Mouse (Mus musculus): ENCODE results near the gene 5430427O19Rik. TPM values are rescaled to one million over a fixed set of nuclear protein-coding genes. Genes with fewer than 3 reads are reported as not detected.

5430427O19Rik gene
- under 1 TPM; 0.22 TPM for total RNA-seq (2021)

DNA sequence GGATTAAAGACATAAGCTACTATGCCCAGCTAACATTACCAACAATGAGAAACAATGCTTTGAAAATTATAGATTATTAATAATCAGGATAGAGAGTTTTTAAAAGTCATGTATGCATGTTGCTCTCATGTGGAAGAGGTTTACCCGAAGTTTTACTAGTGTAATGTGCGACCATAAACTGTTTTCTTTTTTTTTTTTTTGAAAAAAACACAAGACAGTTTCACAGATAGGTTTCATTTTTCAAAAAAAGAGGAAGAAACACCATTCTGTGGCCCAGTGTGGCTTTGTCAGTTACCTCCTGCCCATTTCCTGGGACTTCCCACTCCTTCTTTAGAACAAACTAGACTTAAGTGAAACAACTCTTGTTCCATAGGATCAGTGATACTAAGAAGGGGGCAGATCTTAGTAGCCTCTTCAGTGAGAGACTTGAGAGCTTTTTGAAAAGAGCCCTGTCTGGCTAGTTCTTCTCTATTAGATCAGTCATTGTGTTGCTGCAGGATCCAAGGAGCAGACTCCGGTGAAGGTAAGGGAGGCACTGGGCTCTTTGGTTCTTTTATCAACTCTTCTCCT, at the start of gene 5430427O19Rik:
TSS of gene 5430427O19Rik (plus strand) at position 441 of the 570 bp plus-strand sequence.
- intact Hi-C loops (cut with DNase I): no loop called here
- DNase-seq: no peak

- DNase-seq: no peak
- intact Hi-C loops (cut with DNase I): no loop called here
Observed at GRCm38 (mm10) chrX:85827719-85828453, 42.3 kb upstream of the 5430427O19Rik start.

- DNase-seq: no peak
- intact Hi-C loops (cut with DNase I): no loop called here
Observed at GRCm38 (mm10) chrX:85829000-85829399, 41.2 kb upstream of the 5430427O19Rik start.

GRCm38 (mm10) chrX:85839174-85839573, 31.0 kb upstream of the 5430427O19Rik start:
- intact Hi-C loops (cut with DNase I): no loop called here
- DNase-seq: no peak

- intact Hi-C loops (cut with DNase I): no loop called here
Observed at GRCm38 (mm10) chrX:85855938-85856337, 14.2 kb upstream of the 5430427O19Rik start.

GRCm38 (mm10) chrX:85857169-85857568, 13.0 kb upstream of the 5430427O19Rik start:
- DNase-seq: no peak
- intact Hi-C loops (cut with DNase I): no loop called here

More at GRCm38 (mm10) chrX:85855938-85856337, 14.2 kb upstream of the 5430427O19Rik start:
- DNase-seq: no peak

- DNase-seq: no peak
- intact Hi-C loops (cut with DNase I): no loop called here
Observed at GRCm38 (mm10) chrX:85868079-85868478, 2.1 kb upstream of the 5430427O19Rik start.

GRCm38 (mm10) chrX:85871371-85872056, 1.4 kb downstream of the 5430427O19Rik start:
- intact Hi-C loops (cut with DNase I): no loop called here
- DNase-seq: no peak

DNA sequence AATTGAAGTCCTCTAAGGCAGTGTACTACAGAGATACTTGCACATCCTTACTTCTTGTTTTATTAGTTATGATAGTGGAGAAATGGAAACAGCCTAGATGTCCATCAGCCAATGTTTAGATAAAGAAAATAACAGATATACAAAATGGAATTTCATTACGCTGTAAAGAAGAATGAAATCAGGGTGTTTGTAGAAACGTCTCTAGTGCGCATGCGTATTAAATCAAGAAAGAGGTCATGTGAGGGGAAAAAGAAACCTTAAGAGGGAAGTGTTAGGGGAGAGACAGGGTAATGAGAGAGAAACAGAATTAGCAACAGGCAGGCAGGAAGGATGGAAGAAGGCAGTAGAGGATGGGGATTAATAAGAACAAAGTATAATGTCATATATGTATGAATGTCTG, 4.2 kb downstream of the 5430427O19Rik start:
- DNase-seq: no peak
- intact Hi-C loops (cut with DNase I): no loop called here

- DNase-seq: no peak
- intact Hi-C loops (cut with DNase I): no loop called here
Observed at GRCm38 (mm10) chrX:85875951-85876350, 5.8 kb downstream of the 5430427O19Rik start.

GRCm38 (mm10) chrX:85877747-85878146, 7.6 kb downstream of the 5430427O19Rik start:
- no peak for DNase-seq
- intact Hi-C loops (cut with DNase I): no loop called here

DNA sequence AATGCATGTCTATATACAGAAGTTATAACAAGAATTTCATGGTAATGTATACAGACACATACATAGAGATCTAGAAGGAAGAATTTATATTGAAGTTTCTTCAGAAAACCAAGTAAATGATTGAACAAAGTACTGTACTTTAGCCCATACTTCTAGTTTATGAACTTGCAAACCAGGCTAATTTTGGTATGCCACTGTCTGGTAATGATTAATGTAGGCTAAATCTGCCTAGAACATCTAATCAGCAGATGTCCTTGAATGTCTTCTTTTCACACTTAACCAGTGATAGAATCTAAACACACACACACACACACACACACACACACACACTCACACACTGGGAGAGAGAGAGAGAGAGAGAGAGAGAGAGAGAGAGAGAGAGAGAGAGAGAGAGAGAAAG, 8.1 kb downstream of the 5430427O19Rik start:
- intact Hi-C loops (cut with DNase I): no loop called here
- DNase-seq: no peak

GRCm38 (mm10) chrX:85879198-85879977, 9.2 kb downstream of the 5430427O19Rik start:
- intact Hi-C loops (cut with DNase I): loop anchor here (1.0 kb wide), 1 partner anchor 203 kb away; no protein-coding TSS in a partner anchor

DNA sequence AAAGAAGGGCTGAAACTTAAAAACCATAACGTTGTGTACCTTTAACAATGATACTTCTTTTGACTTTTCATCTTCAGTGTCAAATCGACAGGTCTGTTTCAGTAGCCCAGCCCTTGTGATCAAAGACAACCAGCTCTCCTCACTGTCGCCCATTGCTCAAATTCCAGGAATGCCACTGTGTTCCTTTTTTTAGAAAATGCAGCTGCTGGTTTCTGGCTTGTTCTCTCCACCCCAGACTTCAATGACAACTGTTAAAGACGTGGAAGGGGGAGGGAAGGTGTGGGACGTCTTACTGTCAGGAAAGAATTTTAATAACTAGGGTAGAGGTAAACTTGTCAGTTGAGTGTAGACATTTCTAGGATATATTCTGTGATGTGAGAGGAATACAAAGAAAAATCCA, 16.5 kb downstream of the 5430427O19Rik start:
- intact Hi-C loops (cut with DNase I): no loop called here
- no peak for DNase-seq

More at GRCm38 (mm10) chrX:85879198-85879977, 9.2 kb downstream of the 5430427O19Rik start:
- peak; percentile 18 to 20 for DNase-seq

GRCm38 (mm10) chrX:85901195-85901594, 31.0 kb downstream of the 5430427O19Rik start:
- no peak for DNase-seq
- intact Hi-C loops (cut with DNase I): no loop called here

DNA sequence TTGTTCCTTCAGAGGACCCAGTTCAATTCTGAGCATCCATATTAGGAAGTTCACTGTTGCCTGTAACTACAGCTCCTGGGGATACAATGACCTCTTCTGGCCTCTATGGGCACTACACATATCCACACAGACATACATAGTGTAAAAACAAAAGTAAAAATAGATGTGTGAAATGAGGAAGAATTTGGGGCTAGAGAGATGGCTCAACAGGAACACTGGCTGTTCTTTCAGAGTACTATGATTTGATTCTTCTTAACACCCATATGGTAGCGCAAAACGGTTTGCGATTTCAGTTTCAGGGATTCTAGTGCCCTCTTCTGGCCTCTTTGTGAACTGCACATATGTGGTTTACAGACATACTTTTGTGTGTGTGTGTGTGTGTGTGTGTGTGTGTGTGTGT, 48.9 kb downstream of the 5430427O19Rik start:
- DNase-seq: peak; percentile 2 to 25
- intact Hi-C loops (cut with DNase I): loop anchor here (1.0 kb wide), 1 partner anchor 243 kb away; no protein-coding TSS in a partner anchor

DNA sequence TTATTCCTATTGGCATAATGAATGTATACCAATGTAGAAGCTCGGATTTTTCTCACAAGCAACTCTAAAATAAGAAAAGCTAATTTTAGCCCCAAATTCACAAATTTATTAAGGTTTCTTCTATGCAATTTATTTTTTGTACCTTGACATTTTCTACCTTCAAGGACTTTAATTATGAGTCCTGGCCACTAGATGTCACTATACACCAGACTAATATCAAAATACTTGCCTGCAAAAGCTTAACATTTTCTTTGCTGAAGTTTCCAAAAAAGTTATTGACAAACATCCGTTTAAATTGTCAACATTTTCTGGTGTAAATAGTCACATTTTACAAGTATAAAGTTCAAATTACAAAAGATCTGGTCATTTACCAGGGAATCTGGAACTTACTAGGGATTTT, 62.8 kb downstream of the 5430427O19Rik start:
- no peak for DNase-seq
- intact Hi-C loops (cut with DNase I): no loop called here
